Mouse (Mus musculus) left cerebral cortex, postnatal 25 days (tissue): ENCODE data around the gene Epc2. TPM values are rescaled to one million over a fixed set of nuclear protein-coding genes. Genes with fewer than 3 reads are reported as not detected.
"Not testable (repeated sequence)": the region's sequence is repeated elsewhere in the genome, so short reads cannot be mapped to it uniquely, and the experiment has no call there.

Experiments
- DNase-seq, 2 experiments: peaks; one replicate each; pipeline ENCODE4 v3.0.0; 2022; ENCODE audit warnings: low spot score in 2 of 2, mixed read lengths in 1 of 2
- intact Hi-C: fragments of 180-260 bp; cut with DNase I; formaldehyde crosslinking; loops from one replicate; pipeline ENCODE4 v1.15.1; 2025
- total RNA-seq, 2 experiments: library from RNA; stranded (reverse); gene quantifications; 2 replicates each; pipeline ENCODE4 v1.2.3; 2021

Gene Epc2
- total RNA-seq, 2 experiments from 2014 or later, result 53.1 to 59.2 TPM

GRCm38 (mm10) chr2:49467038-49467437, 15.8 kb downstream of the Epc2 start:
- intact Hi-C loops, result no loop called here
- no peak for DNase-seq

DNA sequence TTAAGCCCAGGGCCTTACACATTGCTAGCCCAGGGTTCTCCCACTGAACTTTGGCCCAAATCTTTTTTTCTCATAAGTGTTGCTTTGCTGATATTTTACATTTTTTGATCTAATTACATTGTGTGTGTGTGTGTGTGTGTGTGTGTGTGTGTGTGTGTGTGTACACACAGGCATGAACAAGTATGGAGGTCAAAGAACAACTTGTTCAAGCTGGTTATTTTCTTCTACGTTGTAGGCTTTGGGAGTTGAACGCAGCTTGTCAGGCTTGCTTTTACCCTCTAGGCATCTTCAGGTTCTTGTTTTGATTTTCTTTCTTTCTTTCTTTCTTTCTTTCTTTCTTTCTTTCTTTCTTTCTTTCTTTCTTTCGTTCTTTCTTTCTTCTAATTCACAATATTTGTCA, 19.9 kb downstream of the Epc2 start:
- intact Hi-C loops, result loop anchor here (5.0 kb wide), 1 partner anchor 46 kb away; no protein-coding TSS in a partner anchor

DNA sequence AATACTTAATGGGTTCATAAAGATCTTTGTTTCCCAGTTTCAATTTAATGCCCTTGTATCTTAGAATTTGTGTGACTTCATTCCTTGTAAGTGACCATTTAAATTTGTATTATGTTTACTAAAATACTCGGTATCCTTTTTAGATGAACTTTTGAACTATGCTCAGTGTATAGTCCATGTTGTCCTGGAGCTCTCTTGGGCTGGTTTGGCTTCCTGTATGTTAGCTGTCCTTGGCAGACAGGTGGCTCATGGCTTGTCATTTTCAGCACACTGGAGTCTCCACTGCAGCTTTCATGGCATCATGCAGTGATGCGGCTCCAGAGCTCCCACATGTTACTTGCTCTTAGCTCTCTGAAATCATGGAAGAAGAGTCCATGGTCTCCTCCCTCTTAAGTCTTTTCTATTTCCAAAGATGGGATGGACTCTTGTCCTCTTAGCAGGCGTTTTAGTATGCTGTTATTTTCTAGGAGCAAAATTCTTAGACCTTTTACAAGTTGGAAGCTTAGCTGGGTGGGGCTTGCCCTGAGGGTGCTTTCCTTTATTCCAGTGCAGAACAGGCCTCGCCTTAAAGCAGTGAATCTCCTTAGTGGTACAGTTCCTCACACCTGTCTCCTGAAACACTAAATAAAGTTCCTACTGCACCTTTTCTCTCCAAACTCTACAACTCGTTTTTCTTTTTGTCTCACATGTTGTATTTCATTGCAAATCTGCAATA, 20.5 kb downstream of the Epc2 start:
- intact Hi-C loops, result loop anchor here (5.0 kb wide), 1 partner anchor 46 kb away; no protein-coding TSS in a partner anchor
- no peak for DNase-seq

More for the DNA sequence above, 19.9 kb downstream of the Epc2 start:
- no peak for DNase-seq

DNA sequence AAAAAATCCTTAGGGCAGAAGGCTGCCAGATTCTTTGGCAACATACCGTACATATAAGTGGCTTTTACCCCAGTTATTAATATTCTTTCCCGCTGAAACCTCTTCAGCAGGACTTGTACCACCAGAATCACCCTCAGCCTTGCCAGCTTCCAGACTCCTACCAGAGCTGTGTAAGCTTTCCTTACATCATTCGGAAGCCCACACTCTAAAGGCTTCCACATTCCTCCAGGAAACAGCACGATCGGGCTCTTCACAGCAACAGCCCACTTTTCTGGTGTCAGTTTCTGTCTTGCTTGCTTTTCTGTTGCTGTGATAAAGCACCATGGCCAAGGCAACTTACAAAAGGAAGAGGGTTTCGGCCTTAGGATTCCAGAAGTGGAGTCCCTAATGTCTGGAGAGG, 21.2 kb downstream of the Epc2 start:
- peak in 1 of 2 experiments; percentile 42 for DNase-seq
- intact Hi-C loops, result loop anchor here (5.0 kb wide), 1 partner anchor 45 kb away; no protein-coding TSS in a partner anchor

- intact Hi-C loops, result no loop called here
- DNase-seq, result no peak
Observed at GRCm38 (mm10) chr2:49482146-49482545, 30.9 kb downstream of the Epc2 start.

- DNase-seq, result no peak
- intact Hi-C loops, result no loop called here
Observed at GRCm38 (mm10) chr2:49483382-49483781, 32.1 kb downstream of the Epc2 start.

DNA sequence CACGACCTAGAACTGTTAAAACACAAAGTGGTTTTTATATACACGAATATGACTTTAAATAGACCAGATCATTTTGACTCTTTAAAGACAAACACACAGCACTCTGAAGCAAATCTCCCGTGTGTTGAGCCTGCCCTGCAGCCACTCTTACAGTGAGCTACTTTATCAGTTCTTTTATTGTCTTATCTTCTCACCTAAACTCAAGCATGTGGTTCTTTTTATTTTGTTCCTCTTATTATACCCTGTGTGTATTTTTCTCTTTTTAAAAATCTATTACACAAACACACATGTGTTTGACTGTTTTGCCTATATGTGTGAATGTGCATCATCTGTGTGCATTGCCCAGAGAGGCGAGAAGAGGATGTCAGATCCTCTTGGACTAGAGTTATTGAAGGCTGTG, 50.1 kb downstream of the Epc2 start:
- intact Hi-C loops, result no loop called here

GRCm38 (mm10) chr2:49503596-49503995, 52.3 kb downstream of the Epc2 start:
- intact Hi-C loops, result no loop called here
- DNase-seq, result no peak

More for the DNA sequence above, 50.1 kb downstream of the Epc2 start:
- no peak for DNase-seq

DNA sequence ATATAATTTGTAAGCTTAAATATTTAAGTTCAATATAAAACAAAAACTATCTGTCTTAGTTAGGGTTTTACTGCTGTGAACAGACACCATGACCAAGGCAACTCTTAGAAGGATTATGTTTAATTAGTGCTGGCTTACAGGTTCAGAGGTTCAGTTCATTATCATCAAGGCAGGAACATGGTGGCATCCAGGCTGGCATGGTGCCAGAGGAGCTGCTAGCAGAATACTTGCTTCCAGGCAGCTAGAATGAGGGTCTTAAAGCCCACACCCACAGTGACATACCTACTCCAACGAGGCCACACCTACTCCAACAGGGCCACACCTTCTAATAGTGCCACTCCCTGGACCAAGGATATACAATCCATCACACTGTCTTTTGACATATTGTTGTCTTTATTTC, 53.9 kb downstream of the Epc2 start:
- DNase-seq, intact Hi-C loops: not testable (repeated sequence)

GRCm38 (mm10) chr2:49510832-49511231, 59.5 kb downstream of the Epc2 start:
- intact Hi-C loops, result no loop called here
- DNase-seq, result no peak

- no peak for DNase-seq
- intact Hi-C loops, result loop anchor here (5.0 kb wide), 1 partner anchor 44 kb away; no protein-coding TSS in a partner anchor
Observed at GRCm38 (mm10) chr2:49516011-49516410, 64.7 kb downstream of the Epc2 start.

GRCm38 (mm10) chr2:49520409-49520808, 69.1 kb downstream of the Epc2 start:
- intact Hi-C loops, result loop anchor here (2.0 kb wide), 2 partner anchors 50 to 68 kb away; no protein-coding TSS in a partner anchor
- DNase-seq, result no peak

DNA sequence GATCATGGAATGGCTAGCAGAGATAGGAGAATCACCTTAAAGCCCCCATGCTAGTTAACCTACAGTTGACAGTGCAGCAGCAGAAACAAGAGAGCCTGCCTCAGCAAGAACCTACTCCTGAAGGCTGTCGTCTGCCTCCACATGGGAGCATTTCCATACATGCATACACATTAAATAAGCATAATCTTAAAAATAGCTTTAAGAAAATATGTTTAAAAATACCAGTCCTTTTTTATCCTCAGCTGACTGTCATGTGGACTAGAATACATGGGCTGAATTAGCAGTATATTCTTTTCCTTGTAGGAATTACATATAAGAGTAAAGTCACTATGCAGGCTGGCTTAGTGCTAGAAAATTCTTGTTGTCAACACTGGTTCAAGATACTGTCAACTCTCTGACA, 69.7 kb downstream of the Epc2 start:
- DNase-seq, result peak in 1 of 2 experiments; percentile 71
- intact Hi-C loops, result loop anchor here (2.0 kb wide), 2 partner anchors 50 to 68 kb away; no protein-coding TSS in a partner anchor

- no peak for DNase-seq
- intact Hi-C loops, result loop anchor here (2.0 kb wide), 2 partner anchors 49 to 69 kb away; no protein-coding TSS in a partner anchor
Observed at GRCm38 (mm10) chr2:49521564-49521963, 70.3 kb downstream of the Epc2 start.

GRCm38 (mm10) chr2:49522578-49522977, 71.3 kb downstream of the Epc2 start:
- intact Hi-C loops, result no loop called here
- no peak for DNase-seq

GRCm38 (mm10) chr2:49537147-49537546, 85.9 kb downstream of the Epc2 start:
- intact Hi-C loops, result no loop called here
- no peak for DNase-seq

- intact Hi-C loops, result no loop called here
- DNase-seq, result no peak
Observed at GRCm38 (mm10) chr2:49538056-49538455, 86.8 kb downstream of the Epc2 start.

- intact Hi-C loops, result no loop called here
- DNase-seq, result no peak
Observed at GRCm38 (mm10) chr2:49539745-49540144, 88.5 kb downstream of the Epc2 start.

GRCm38 (mm10) chr2:49547813-49548212, 96.5 kb downstream of the Epc2 start:
- no peak for DNase-seq
- intact Hi-C loops, result no loop called here

DNA sequence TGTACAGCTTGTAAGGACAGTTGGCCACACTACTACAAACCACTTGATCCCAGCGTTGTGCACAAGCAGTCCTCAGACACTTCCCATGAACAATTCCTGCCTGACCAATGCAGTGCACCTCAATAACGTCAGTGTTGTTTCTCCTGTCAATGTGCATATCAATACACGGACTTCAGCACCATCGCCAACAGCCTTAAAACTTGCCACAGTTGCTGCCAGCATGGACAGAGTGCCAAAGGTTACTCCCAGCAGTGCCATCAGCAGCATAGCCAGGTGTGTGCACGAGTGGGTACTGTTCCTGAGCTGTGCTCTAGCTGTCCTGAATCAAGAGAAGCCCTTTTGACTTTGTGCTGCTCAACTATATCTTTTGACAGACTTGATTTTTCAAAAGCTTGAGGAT, 97.2 kb downstream of the Epc2 start:
- intact Hi-C loops, result no loop called here
- no peak for DNase-seq

DNA sequence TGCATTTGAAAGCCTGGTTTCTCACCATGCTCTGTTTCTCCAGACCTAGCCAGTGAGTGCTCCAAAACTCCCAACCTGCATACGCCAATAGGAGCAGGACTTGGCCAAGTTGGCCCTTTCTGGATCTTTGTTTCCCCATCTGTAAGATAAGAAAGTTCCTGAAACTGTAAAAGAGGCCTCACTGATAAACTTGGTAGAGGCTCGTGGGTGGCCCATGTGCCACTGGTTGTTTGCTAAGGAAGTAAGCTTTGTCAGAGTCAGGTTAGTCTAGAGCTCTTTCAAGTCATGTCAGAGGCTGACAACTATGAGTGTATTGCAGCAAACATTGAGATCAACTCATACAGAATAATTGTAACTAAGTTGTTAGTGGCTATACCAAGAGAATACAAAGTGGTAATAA, 101.8 kb downstream of the Epc2 start:
- no peak for DNase-seq
- intact Hi-C loops, result no loop called here
